Mouse (Mus musculus) hindbrain, embryonic 16.5 days (tissue): ENCODE results near the gene Sdc1. TPM values are rescaled to one million over a fixed set of nuclear protein-coding genes. Genes with fewer than 3 reads are reported as not detected.

Experiments
- ATAC-seq: fragments of 200-750 bp; cut with Nextera tagmentation; 2 replicates; pipeline ENCODE4 v1.8.0; 2017; ENCODE audit warnings: moderate TSS enrichment, moderate library complexity
- H3K27ac ChIP-seq: fragments of 300-500 bp; sonication (generic); 2 replicates; pipeline ENCODE4 v1.5.1; 2014; ENCODE audit warnings: low read depth, mild to moderate bottlenecking, control low read depth, low read length, moderate library complexity
- H3K27me3 ChIP-seq: fragments of 300-500 bp; sonication (generic); replicated peaks from 2 replicates; pipeline ENCODE4 v1.6.1; 2014; ENCODE audit warnings: low read length; ENCODE audit not compliant: control insufficient read depth, insufficient read depth
- H3K36me3 ChIP-seq: fragments of 300-500 bp; sonication (generic); 2 replicates; pipeline ENCODE4 v1.6.1; 2014; ENCODE audit warnings: mild to moderate bottlenecking, low read length, moderate library complexity, mixed read lengths; ENCODE audit not compliant: control insufficient read depth, insufficient read depth
- H3K4me1 ChIP-seq: fragments of 300-500 bp; sonication (generic); 2 replicates; pipeline ENCODE4 v1.6.1; 2014; ENCODE audit warnings: low read depth, low read length; ENCODE audit not compliant: control insufficient read depth, insufficient read depth
- H3K4me2 ChIP-seq: fragments of 300-500 bp; sonication (generic); 2 replicates; pipeline ENCODE4 v1.6.1; 2014; ENCODE audit warnings: mild to moderate bottlenecking, low read length, control low read depth, moderate library complexity
- H3K4me3 ChIP-seq: fragments of 300-500 bp; sonication (generic); 2 replicates; pipeline ENCODE4 v1.5.1; 2014; ENCODE audit warnings: mild to moderate bottlenecking, low read length, control low read depth, moderate library complexity
- H3K9ac ChIP-seq: fragments of 300-500 bp; sonication (generic); 2 replicates; pipeline ENCODE4 v1.6.1; 2014; ENCODE audit warnings: low read depth, mild to moderate bottlenecking, control low read depth, low read length, moderate library complexity
- H3K9me3 ChIP-seq: fragments of 300-500 bp; sonication (generic); 2 replicates; pipeline ENCODE4 v1.6.1; 2014; ENCODE audit warnings: mild to moderate bottlenecking, low read length, moderate library complexity; ENCODE audit not compliant: control insufficient read depth
- WGBS: fragments of 180-500 bp; shearing (Covaris S2); extraction: QIAGEN DNeasy Blood & Tissue Kit; methylation state at CpG from one replicate; pipeline ENCODE4 v1.1.7; 2014; 5-methylcytosine and 5-hydroxymethylcytosine counted together
- polyA plus RNA-seq: library from polyadenylated mRNA; unstranded; fragments of >200 nt; fragmentation: Nextera tagmentation; extraction: Ambion mirVana; gene quantifications from 2 replicates; pipeline ENCODE4 v1.2.1, GENCODE M21; 2015

The Sdc1 gene
- polyA plus RNA-seq, 1 experiment from 2014 or later, result 18.0 TPM

GRCm38 (mm10) chr12:8829661-8830040 is 58.5 kb downstream of the Sdc1 start:
- Histone ChIP-seq H3K4me2 (no peak overlapping the region), H3K27me3 (no peaks in the 10 kb centered on the region), H3K27ac (no peak overlapping the region), H3K4me1 (no peaks in the 10 kb centered on the region), H3K4me3 (no peak overlapping the region), H3K9me3 (no peaks in the 10 kb centered on the region), H3K9ac (no peak overlapping the region), H3K36me3 (no peaks in the 10 kb centered on the region)
- WGBS, result 96% methylated on average over 5 of the region's 5 CpGs
- ATAC-seq, result no peak

DNA sequence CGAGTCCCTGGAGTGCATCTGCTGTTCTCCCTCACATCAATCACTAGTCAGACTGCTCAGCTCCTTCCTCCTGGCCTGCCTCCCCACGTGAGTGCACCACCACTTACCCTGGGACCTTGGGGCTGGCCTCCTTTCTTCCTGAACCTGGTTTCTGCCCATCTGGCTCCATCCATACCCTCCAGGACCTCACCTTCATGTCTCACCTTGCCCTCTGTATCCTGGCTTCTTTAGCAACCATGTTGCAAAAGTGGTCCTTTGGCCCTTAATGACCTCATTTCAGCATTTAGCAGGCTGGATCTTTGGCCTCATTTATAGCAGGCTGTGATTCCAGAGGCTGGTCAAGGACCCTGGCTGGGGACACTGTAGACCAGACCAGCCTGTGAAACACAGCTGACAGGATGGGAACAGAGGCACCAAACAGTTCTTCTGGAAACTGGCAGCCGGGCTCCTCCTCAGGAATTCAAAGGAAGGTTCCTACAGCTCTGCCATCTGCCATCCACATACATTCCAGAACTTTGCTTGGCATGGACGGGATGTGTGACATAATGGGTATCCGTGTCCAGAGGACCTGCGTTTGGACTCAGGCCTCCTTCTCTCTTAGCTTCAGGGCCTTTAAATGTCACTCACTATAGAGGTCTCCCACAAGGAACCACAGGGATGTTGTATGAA is 60.0 kb downstream of the Sdc1 start:
- Histone ChIP-seq H3K27me3 (no peaks in the 10 kb centered on the region), H3K27ac (no peak overlapping the region), H3K9ac (no peak overlapping the region), H3K4me2 (no peak overlapping the region), H3K4me1 (no peaks in the 10 kb centered on the region), H3K9me3 (no peaks in the 10 kb centered on the region), H3K4me3 (no peak overlapping the region), H3K36me3 (no peaks in the 10 kb centered on the region)
- WGBS, result 57% methylated on average over 6 of the region's 6 CpGs
- no peak; the same call in 1 of the 2 replicates for ATAC-seq

DNA sequence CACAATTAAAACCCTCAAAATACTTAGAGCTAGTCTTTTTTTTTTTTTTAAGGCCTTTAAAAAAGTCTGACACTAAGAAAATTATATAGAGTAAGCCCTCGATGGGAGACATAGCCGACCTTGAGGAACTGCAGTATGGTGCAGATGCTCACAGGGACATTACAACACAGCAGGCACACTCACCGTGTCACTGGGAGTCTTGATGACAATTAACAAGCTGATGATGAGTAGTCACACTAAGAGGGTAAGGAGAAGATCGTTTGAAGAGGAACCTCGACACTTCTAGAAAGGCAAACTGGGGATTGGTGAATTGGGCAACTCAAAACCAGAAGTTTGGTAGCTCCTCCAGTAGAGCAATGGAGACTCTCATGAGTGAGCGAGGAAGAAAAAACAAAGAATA is 60.6 kb downstream of the Sdc1 start:
- Histone ChIP-seq H3K36me3 (no peaks in the 10 kb centered on the region), H3K9me3 (no peaks in the 10 kb centered on the region), H3K4me3 (no peak overlapping the region), H3K4me2 (no peak overlapping the region), H3K27me3 (no peaks in the 10 kb centered on the region), H3K27ac (no peak overlapping the region), H3K9ac (no peak overlapping the region), H3K4me1 (no peaks in the 10 kb centered on the region)
- no peak for ATAC-seq
- 83% methylated on average over 6 of the region's 6 CpGs for WGBS

- Histone ChIP-seq H3K9me3 (no peaks in the 10 kb centered on the region), H3K27me3 (no peaks in the 10 kb centered on the region), H3K4me2 (no peak overlapping the region), H3K4me1 (no peaks in the 10 kb centered on the region), H3K36me3 (no peaks in the 10 kb centered on the region), H3K4me3 (no peak overlapping the region), H3K27ac (no peak overlapping the region), H3K9ac (no peak overlapping the region)
- WGBS, result 76% methylated on average over 7 of the region's 7 CpGs
- no peak for ATAC-seq
Measured at GRCm38 (mm10) chr12:8840782-8841325, 69.7 kb downstream of the Sdc1 start.

GRCm38 (mm10) chr12:8842725-8843124 is 71.6 kb downstream of the Sdc1 start:
- WGBS, result 91% methylated on average over 7 of the region's 7 CpGs
- H3K9me3 ChIP-seq, result no peaks in the 10 kb centered on the region
- no peak overlapping the region for H3K27ac ChIP-seq
- H3K9ac ChIP-seq, result no peak overlapping the region
- ATAC-seq, result no peak
- H3K27me3 ChIP-seq, result no peaks in the 10 kb centered on the region
- no peak overlapping the region for H3K4me3 ChIP-seq
- no peaks in the 10 kb centered on the region for H3K4me1 ChIP-seq
- no peak overlapping the region for H3K4me2 ChIP-seq
- no peaks in the 10 kb centered on the region for H3K36me3 ChIP-seq

Other genes starting within 250 kb of the Sdc1 start
- gene Slc7a15, start 172.3 kb upstream of the Sdc1 start, polyA plus RNA-seq, result not detected in 2 replicates
- 41.3 and 45.8 TPM in 2 replicates for gene Pum2, start 97.2 kb upstream of the Sdc1 start, polyA plus RNA-seq
- 205 and 210 TPM in 2 replicates for gene Laptm4a, start 150.3 kb downstream of the Sdc1 start, polyA plus RNA-seq
- 0.24 and 0.80 TPM in 2 replicates for gene Matn3, start 176.6 kb downstream of the Sdc1 start, polyA plus RNA-seq
- gene Wdr35, start 202.6 kb downstream of the Sdc1 start, polyA plus RNA-seq, result 23.6 and 25.2 TPM in 2 replicates